Mouse (Mus musculus): ENCODE measurements around the gene Dock1.

The Dock1 gene

DNA sequence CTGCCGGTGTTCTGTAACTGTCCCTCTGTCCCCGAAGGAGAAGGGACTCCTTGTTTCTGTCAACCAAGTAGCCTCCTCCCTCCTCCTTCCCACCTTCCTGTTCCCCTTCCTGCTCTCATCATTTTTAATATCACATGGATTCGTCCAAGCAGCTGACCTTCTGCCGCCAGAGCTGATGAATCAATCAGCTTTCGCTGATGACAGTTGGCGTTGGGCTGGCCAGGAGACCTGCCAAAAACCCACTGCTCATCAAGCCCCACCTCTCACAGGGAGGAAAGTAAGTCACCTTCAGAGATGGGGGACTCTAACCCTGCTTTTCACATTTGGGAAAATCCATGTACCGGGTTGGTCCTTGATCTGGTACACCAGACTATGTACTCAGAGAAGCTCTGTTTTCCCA, 87.2 kb downstream of the Dock1 start:
- DNase-seq, result no peak

DNA sequence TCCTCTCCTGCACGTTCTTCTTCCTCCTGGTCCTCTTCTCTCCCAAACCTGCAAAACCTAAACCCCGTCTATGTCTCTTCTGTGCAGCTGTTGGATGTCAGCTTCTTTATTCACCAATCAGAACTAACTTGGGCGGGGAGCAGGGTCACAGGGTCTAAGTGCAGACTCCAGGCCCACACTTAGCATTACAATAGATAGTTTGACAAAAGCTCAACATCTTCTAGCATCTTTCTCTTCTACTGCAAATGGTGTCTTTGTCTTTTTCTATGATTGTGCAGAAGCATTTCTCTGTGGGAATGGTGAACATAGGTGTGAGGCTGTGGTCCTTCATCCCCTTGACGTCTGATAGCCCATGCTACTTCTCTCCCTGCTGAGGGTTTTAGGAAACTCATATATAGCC, 91.3 kb downstream of the Dock1 start:
- no peak for DNase-seq

DNA sequence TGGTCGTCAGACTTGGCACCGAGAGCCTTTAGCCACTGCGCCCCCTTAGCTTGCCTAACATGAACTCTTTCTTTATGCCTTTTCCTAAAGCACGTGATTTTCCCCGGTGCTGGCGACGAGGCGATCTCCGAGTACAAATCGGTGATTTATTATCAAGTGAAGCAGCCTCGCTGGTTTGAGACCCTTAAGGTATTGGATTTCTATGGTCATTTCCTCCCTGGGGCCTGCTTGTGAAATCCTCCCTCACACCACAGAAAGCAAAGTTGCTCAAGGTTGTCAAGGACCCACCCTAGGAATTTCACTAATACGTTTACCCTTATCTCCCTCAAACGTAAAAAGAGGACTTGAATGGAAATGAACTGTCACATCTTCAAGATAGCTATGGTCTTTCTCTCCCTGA, 94.7 kb downstream of the Dock1 start:
- no peak for DNase-seq

DNA sequence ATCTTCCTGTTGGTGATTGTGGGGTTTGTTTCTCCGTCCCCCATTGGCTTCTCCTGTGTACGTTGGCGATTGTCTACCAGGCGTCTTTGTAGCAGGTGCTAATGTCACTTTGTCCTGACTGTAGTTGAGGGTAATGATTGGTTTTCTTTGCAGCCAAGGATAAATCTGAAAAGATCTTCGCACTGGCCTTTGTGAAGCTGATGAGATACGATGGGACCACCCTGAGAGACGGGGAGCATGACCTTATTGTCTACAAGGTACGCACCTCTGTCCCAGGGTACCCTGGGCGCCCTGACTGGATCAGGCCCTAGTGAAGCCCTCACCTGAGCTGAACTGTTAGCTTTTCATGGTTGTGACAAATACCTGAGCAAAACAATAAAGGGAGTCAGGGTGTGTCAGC, 100.9 kb downstream of the Dock1 start:
- no peak for DNase-seq

DNA sequence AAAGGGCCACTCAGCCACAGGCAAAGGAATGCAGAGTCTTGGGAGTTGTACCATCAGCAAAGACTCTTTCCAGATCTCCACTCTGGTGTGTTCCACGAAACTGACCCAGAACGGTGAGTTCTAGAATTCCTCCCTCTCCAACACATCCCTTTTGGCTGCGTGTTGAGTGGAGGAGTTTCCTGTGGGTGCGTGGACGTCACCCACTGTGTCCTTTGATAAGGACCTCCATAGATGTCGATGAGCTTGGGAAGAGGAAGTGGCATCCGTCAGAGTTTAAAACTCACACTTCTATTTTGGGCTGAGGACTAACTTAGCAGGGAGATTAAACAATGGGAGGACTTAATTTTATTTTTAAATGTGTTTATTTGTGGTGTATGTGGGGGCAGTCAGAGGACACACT, 101.9 kb downstream of the Dock1 start:
- no peak for DNase-seq

DNA sequence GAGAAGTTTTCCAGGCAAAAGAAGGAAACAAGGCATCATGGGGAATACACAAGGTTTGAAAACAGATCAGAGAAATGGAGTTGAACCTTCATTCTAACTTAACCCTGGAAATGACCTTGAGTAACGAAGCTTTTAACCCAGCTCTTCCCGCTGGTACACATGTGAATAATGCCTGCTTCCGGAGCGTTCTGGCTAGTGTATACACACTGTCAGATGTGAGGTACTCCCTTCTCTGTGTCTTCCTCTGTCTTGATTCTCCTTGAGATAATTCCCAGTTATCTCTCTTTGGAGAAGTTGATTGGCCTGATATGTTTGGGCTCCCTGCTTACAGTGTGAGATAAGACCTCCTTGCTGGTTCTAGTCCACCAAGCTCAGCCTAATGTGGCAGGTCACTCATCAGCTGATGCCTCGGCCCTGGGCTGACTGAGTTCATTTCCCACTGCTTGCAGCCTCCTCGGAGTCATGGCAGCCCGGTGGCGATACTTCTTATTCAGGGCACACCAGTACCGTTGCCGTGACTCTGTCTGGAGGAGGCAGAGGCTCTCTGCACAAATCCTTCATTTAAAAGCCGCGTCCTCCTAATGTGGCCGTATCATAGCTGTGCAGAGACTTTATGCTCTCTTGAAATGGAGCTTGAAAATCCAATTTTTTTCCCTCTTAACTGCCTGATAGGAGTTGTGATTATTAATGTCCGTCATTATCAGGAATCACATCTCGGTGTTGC, 102.6 kb downstream of the Dock1 start:
- DNase-seq, result no peak

DNA sequence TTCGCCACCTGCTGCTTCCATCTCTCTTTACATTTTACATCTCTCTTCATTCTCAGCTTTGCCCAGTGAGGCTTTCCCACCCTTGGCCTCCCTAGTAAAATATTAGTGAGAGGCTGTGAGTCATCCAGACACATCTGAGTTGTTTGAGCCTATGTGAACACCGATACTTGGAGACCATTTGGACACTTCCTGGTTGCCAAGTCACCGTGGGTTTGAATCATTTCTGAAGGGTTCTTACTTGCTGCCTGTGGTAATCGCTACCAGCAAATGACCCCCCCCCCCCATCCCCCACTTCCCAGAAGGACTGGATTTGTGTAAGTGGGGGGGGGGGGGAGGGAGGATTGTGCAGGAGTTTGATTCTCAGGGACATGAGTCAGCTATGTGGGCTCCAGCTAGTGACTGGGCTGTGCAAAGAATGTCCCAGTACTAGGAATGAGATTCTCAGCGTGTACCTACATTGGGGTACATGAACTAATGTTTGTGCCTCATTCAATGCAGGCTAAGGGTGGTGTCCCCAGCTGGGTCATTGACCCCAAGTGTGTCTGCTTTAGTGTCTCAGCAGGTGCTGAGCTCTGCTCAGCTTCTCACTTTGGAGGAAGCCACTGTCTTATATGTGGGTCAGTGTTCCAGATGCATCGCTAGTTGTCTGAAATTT, 103.4 kb downstream of the Dock1 start:
- no peak for DNase-seq

DNA sequence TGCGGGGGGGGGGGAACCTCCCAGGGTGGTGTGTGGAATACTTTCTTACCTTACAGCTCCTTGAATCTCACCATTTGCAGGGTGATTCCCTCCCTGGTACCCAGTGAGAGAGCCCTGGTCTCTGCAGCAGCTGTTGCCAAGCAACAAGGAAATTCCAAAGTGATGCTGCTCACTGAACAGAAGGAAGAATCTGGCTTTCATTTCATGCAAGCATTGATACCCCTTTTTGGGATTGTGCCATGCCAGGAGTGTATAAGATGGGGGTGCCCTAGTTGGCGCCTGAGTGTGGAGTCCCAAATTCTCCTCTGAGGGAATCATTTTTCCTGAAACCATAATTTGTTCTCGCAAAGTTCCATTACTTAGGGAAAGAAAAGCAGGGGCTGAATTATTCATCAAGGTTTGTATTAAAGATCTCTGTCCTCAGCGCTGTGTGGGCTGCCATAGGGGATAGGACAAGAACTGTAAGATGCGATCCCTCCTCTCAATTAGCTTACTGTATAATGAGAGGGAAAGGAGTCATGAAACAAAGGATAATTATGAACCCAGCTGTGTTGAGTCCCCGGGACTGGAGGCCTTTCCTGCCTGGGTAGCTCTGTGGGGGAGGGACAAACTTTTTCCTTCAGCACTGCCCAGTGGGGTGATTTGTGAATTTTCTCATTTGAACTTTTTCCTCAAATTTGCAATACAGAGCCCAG, 104.2 kb downstream of the Dock1 start:
- no peak for DNase-seq

DNA sequence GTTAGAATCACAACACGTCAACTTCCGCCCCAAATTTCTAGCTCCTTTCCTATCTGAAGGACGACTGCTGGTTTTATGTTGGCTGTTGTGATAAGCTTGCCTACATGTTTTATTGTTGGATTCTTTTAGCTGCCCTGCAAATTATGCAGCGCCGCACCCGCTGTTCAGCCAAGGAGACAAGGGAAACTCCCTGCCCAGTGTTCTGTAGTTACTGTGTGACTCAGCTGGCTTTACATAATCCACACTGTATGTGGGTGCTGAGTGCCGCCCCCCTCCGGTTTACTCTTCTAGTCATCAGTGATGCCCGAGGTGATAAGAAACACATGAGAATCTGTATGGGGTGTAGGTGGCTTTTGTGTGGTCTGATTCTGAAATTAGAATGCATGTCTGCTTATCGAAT, 105.2 kb downstream of the Dock1 start:
- no peak for DNase-seq

DNA sequence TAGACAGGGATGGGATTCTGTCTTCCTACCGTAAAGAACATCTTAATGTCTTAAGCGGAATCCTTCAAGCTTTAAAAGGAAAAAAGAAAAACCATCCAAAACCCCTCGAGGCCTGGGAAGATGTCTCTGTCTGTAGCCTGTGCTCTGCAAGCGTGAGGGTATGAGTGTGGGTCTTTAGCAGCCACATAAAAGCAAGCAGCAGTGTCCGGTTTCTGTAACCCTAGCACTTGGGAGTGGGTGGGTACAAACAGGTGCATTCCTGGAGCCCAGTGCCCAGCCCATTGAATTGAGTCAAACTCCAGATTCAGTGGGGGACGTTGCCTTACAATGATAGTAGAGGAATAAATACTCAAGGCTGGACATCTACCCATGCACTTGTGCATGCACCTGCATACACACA, 105.9 kb downstream of the Dock1 start:
- DNase-seq, result no peak

DNA sequence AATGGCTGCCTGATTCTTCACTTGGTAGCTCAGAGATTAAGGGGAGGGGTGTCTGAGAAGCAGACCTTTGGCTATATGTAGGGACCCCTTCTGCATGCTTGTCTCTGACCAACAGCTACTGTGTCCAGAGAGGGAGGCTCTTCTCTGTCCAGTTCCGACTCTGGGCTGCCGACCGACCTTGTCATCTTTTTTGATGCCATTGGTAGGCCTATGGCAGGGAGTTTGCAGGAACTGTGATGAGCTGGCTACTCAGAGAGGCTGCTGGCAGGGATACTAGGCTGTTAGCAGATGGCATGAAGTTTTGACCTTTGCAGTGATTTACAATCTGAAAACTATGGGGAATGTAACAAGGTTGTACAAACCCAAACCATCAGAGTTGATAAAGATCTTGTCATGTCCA, 109.3 kb downstream of the Dock1 start:
- DNase-seq, result no peak

DNA sequence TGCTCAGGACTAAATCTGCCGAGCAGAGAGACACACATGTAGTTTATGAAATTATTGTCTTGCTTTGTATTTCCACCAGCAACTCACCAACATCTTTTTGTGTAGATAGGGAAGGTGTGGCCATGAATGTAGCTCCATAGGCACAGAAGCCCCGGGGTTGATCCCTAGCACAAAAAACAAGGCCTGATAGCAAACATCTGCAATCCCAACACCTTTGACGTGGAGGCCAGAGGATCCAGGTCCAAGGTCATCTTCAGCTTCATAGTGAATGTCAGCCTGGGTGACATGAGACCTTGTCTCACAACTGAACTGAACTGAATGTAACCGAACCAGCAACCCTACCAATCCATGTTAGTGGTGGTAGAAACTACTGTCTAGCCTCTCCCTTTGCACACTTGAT, 116.7 kb downstream of the Dock1 start:
- DNase-seq, result no peak

DNA sequence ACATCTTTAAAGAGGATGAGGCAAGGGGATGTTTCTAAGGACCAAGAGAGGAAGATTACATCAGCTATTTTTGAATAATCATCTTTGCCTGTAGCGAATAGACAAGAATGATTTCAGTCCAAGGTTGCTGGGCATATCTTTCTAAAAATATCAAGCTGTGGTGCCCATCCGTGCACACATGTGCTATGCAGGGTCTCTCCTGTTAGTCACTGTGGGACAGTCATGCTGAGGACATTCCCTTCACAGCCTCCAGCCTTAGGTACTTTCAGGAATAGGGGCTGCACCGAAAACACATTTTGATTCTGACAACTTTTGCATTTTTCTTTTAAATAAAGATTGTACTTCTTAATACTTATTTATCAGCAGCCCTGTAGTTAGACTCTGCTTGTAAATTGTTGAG, 124.4 kb downstream of the Dock1 start:
- no peak for DNase-seq

DNA sequence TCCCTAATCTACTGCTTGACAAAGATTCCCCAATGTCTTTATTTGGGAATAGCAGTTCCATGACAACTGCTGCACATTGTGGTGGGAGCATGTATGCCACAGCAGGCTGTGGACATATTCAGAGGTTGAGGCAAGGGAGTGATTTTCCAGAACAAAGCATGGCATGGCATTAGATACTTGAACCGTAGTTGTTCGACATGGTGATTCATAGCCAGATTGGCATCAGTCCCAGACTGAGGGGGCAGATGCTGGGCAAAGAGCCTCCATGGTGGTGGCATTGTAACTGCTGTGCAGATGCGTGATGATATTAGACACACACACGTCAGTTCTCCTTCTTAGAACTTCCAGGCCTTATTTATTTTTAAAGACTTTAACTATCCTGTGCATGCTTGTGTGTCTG, 129.6 kb downstream of the Dock1 start:
- no peak for DNase-seq

DNA sequence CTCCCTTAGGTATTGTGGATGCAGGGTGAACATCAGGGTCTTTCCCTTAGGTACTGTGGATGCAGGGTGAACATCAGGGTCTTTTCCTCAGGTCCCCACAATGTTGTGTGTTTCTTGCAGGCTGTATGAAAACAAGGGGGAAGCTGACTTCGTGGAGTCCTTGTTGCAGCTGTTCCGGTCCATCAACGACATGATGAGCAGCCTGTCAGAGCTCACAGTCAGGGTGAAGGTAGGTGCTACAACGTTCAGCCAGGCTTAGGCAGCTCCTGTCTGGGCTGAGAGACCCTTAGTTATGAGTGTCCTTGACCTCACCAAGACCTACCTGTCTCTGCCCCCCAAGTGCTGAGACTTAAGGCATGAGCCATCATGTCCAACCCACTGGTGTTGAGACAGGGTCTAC, 134.0 kb downstream of the Dock1 start:
- no peak for DNase-seq

DNA sequence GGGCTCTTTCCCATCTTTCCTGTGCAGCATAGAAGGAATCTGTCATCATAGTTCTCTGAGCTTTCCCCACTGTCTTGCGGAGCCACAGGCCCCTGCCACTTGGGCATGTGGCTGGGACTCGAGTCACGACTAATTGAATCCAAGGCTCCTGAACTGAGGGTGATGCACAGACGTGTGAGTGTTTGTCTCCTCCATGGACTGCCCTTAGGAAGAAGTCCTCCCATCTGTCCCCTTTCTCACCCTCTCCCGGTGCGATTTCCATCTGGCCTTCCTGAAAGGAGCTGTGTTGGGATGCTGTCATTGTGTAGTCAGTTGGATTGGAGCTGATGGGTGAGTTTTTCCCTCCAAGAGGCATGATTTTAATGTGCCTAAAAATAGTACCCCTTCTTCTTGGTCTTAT, 136.3 kb downstream of the Dock1 start:
- no peak for DNase-seq

DNA sequence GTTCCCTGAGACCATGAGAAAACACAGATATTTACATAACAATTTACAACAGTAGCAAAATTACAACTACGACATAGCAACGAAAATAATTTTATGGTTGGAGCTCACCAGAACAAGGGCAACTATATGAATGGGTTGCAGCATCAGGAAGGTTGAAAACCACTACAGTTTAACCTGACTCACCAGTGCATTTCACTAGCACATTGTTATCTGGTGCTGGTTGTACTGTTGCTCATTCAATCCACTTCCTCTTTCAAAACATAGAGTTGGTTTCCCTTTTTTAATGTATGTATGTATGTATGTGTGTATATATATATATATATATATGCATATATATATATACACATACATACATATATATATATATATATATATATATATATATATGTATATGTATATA, 138.0 kb downstream of the Dock1 start:
- no peak for DNase-seq

DNA sequence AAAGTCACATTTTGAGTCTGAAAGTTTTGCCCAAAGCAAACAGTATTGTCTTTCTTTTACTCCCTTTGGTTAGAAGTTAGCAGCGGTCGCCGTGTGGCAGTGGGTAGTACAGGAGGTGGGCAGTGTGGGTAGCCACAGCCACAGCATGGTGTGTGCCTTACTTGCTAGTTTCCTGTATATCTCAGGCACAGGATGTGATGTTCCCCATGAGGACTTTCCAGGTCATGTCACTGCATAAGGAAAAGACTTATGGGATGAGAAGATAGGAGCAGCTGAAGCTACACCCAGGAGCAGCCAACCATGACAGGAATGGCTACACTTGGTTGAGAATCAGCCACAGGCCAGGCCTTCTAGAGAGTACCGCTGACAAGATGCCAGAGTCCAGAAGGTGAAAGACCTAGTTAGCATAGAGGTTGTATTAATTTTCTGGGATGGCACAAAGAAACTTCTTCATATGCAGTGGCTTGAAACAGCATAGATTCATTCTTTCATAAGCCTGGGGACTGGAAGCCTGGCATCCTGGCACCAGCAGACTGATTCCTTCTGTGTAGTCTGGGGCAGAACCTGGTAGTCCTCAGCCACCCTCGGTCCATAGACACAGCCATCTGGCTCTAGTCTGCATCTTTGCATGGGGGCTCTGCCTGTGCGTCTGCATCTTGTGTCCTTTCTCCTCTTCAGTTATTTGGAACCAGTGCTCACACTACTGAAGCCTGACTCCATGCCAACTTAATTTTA, 139.0 kb downstream of the Dock1 start:
- no peak for DNase-seq

DNA sequence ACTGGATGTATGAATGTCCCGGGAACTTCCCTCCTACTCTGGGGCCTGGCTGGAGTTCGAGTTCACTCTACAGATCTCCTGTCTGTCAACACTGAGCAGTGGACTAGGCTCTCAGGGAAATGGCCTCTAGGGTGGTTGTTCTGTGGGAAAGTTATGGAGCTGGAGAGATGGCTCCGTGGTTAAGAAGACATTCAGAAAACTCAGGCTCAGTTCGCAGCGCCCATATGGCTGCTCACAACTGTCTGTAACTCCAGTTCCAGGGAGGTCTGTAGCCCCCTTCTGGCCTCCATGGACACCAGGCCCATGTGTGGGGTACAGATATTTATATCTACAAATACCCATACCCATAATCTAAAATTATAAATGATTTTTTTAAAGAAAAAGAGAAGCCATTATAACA, 148.0 kb downstream of the Dock1 start:
- DNase-seq, result no peak

DNA sequence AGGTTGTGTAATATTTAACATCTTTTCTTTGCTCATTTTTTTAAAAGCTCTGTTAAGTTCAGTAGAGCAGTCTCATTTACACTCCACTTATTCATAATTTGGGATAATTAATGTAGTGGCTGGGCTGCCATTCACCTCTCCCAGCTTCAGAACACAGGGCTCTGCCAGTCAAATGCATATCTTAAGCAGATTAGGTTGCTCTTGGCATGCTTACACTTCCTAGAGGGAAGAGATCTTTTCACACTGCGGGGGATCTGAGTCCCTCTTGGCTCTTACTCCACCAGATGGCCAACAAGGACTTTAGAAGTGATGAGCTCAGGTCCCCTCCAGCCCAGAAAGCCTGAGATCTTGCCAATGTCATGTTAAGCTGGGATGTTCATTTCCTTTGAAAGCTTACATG, 150.8 kb downstream of the Dock1 start:
- no peak for DNase-seq

DNA sequence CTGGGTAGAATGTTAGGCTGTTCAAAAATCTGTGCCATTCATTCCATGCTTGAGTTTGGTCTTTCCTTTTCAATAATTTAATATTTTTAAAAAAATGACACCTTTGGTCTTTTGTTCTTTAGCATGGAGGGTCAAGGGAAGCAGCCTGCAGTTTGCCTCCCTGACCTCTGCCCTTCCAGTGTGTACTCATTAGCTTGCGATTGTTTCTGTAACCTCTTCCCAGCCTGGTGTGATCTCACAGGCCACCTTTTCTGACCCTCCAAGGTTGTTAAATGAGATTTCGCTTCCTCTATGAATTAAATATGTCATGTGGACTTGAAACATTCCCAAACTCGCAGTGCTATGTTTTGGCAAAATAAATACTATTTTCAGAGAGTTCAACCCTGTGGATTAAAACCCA, 151.6 kb downstream of the Dock1 start:
- no peak for DNase-seq

DNA sequence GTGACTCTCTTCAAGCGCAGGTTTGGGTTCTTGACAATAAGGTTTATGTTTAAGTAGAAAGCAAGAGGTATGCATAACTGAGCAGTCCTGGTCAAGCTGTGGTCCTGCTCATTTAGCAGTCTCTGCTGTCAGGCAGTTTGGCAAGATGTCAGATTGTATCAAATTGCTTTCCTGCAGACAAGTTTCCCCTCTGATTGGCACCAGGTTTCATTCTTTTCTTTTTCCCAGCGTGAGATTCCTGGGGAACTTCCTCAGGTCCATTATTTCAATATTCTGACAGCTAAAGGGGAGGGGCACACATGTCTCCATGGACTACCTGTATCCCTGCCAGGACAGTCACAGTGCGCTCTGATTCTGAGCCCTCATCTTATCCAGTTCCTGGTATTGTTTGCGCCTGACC, 153.4 kb downstream of the Dock1 start:
- DNase-seq, result no peak

DNA sequence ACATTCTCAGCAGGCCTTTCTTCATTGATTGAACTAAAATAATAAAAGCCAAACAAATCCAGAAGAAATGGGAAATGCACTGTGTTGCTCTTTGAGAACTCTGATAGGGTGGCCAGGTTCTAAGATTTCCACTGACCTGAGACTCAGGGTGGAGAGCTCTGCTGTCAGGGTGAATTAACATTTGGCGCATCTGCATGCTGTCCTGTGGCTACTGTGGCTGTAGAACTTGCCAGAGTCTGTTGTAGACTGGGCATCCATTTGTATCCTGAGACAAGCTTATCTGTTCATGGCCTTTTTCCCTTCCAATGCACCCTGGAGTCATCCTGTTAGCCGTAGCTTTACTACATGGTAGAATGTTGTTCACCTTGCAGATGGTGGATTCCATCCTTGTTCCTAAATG, 169.6 kb downstream of the Dock1 start:
- no peak for DNase-seq

DNA sequence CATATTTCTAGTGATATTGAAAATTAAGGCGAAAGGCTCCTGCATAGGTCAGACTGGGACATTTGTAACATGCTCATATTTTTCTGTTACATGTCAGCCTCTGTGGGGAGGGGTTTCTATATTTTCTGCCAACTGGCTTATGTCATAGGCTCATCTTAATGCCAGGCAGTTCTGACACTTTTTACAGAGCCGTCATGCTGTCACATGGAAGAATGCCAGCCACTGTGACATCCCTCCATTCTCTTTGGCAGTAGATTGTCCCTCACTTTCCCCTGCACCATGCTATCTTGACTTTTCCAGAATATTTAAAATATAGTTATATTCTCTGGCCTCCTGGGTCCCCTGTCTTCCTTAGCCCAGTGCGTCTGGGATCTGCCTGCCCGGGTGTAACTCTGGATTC, 172.3 kb downstream of the Dock1 start:
- DNase-seq, result no peak
